Mouse (Mus musculus): ENCODE data around the gene Ralbp1.

The Ralbp1 gene

GRCm38 (mm10) chr17:65798446-65798845 lies 87.2 kb downstream of the Ralbp1 start:
- no peak for DNase-seq (ENCODE audit: low spot score in 2 of 2)
